30 mouse cellular contexts compared by ENCODE assay signal in genomic region chr2:75510223-75510622, GRCm38 (mm10).
A peak's percentile ranks its signal among the peaks of the same experiment; 100 is the strongest.
DNase-seq lines count a peak whose midpoint lies in the region; ATAC-seq lines count a peak whose summit lies in the region.
"Had no signal": no experiment of that assay in that cellular context is flagged by ENCODE, and none has a peak within 500 bp of the region (broad histone marks: within the 10 kb centered on the region; RNA-seq: fewer than 3 reads in every experiment).

No protein-coding gene starts in this region.

- ATAC-seq in hindbrain, embryonic 16.5 days: no peak
- ATAC-seq in hindbrain, embryonic 12.5 days (ENCODE audit: low FRiP score): peak; percentile 46; the same call in 1 of the 2 replicates
- ATAC-seq in erythroid progenitor cell, adult 5-6 weeks (replicated peaks; ENCODE audit: low FRiP score, poor library complexity, severe bottlenecking): no peak
- ATAC-seq: activated CD4-positive, CD25-positive, alpha-beta regulatory T cell, adult 4 months; lung, postnatal 0 days had no signal

- no peaks in the 10 kb centered on the region for H3K36me3 ChIP-seq in hindbrain, embryonic 10.5 days
- H3K36me3 ChIP-seq in hindbrain, embryonic 16.5 days (ENCODE audit: control insufficient read depth, insufficient read depth, low read length): no peaks in the 10 kb centered on the region
- H3K36me3 ChIP-seq in hindbrain, embryonic 12.5 days: no peaks in the 10 kb centered on the region
- peaks cover 8% of the 10 kb centered on the region; the same call in 1 of the 2 replicates for H3K36me3 ChIP-seq in limb, embryonic 10.5 days
- H3K36me3 ChIP-seq: embryonic facial prominence, embryonic 13.5 days; heart, embryonic 12.5 days; liver, embryonic 13.5 days had no signal

- peak overlapping the region; percentile 50; the same call in 1 of the 2 replicates for H3K27ac ChIP-seq in hindbrain, embryonic 10.5 days
- H3K27ac ChIP-seq in hindbrain, embryonic 16.5 days (ENCODE audit: low read depth, low read length): no peak overlapping the region
- H3K27ac ChIP-seq in hindbrain, embryonic 12.5 days: no peak overlapping the region; the same call in 1 of the 2 replicates
- peak overlapping the region; percentile 4; the same call in 1 of the 2 replicates for H3K27ac ChIP-seq in limb, embryonic 10.5 days
- H3K27ac ChIP-seq: embryonic facial prominence, embryonic 13.5 days; layer of hippocampus, adult 2 months; liver, embryonic 13.5 days had no signal

- H3K4me1 ChIP-seq in hindbrain, embryonic 10.5 days (replicated peaks): peaks cover 17% of the 10 kb centered on the region
- no peaks in the 10 kb centered on the region for H3K4me1 ChIP-seq in hindbrain, embryonic 16.5 days (ENCODE audit: control insufficient read depth, insufficient read depth, low read depth, low read length)
- H3K4me1 ChIP-seq in hindbrain, embryonic 12.5 days: peaks cover 11% of the 10 kb centered on the region; the same call in 1 of the 2 replicates
- H3K4me1 ChIP-seq in limb, embryonic 10.5 days: peaks cover 52% of the 10 kb centered on the region
- H3K4me1 ChIP-seq: embryonic facial prominence, embryonic 13.5 days; heart, embryonic 12.5 days; liver, embryonic 13.5 days; megakaryocyte, embryonic 14.5 days had no signal

- H3K4me2 ChIP-seq in hindbrain, embryonic 16.5 days (ENCODE audit: low read length): no peak overlapping the region
- no peak overlapping the region for H3K4me2 ChIP-seq in hindbrain, embryonic 12.5 days (replicated peaks)
- H3K4me2 ChIP-seq: embryonic facial prominence, embryonic 13.5 days; heart, embryonic 12.5 days; liver, embryonic 13.5 days had no signal

- DNase-seq in embryo, embryonic 10.5 days (ENCODE audit: low spot score): peak; percentile 31
- no peak for DNase-seq in embryo, embryonic 9.5 days (ENCODE audit: extremely low spot score)
- DNase-seq in hindbrain, embryonic 10.5 days (ENCODE audit: low spot score): no peak
- DNase-seq in limb, embryonic 10.5 days (ENCODE audit: low spot score): no peak
- DNase-seq in thymus, postnatal 10 days (ENCODE audit: low spot score in 2 of 2): no peak
- DNase-seq: adrenal gland, adult 2 months; adrenal gland, postnatal 36 days; cerebellum, adult 8-10 months; cerebellum, postnatal 36 days; embryo, embryonic 11 days; gastrocnemius, postnatal 14 days; heart, postnatal 4 days; kidney, adult 2 months; kidney, postnatal 36 days; liver, embryonic 13.5 days; lung, adult 18-20 months; lung, postnatal 4 days; right cerebral cortex, adult 18-20 months; spleen, adult 18-20 months; thymus, postnatal 25 days had no signal

- H3K4me3 ChIP-seq in hindbrain, embryonic 10.5 days: no peak overlapping the region
- no peak overlapping the region for H3K4me3 ChIP-seq in hindbrain, embryonic 16.5 days (ENCODE audit: low read length)
- H3K4me3 ChIP-seq in hindbrain, embryonic 12.5 days: no peak overlapping the region
- no peak overlapping the region for H3K4me3 ChIP-seq in limb, embryonic 10.5 days
- H3K4me3 ChIP-seq: embryonic facial prominence, embryonic 13.5 days; heart, embryonic 12.5 days; layer of hippocampus, adult 2 months; liver, embryonic 13.5 days; megakaryocyte, embryonic 14.5 days had no signal

- no peaks in the 10 kb centered on the region for H3K27me3 ChIP-seq in hindbrain, embryonic 10.5 days (ENCODE audit: insufficient read depth, poor library complexity, severe bottlenecking)
- H3K27me3 ChIP-seq in hindbrain, embryonic 16.5 days (replicated peaks; ENCODE audit: control insufficient read depth, insufficient read depth, low read length): no peaks in the 10 kb centered on the region
- H3K27me3 ChIP-seq in hindbrain, embryonic 12.5 days: no peaks in the 10 kb centered on the region
- H3K27me3 ChIP-seq in limb, embryonic 10.5 days (ENCODE audit: low read depth, poor library complexity, severe bottlenecking): no peaks in the 10 kb centered on the region
- H3K27me3 ChIP-seq: CH12.LX; embryonic facial prominence, embryonic 13.5 days; heart, embryonic 12.5 days; liver, embryonic 13.5 days had no signal

- no peak overlapping the region for H3K9ac ChIP-seq in hindbrain, embryonic 16.5 days (ENCODE audit: low read depth, low read length)
- no peak overlapping the region for H3K9ac ChIP-seq in hindbrain, embryonic 12.5 days
- H3K9ac ChIP-seq: embryonic facial prominence, embryonic 13.5 days; heart, embryonic 12.5 days; liver, embryonic 13.5 days had no signal

- no peaks in the 10 kb centered on the region for H3K9me3 ChIP-seq in hindbrain, embryonic 10.5 days
- H3K9me3 ChIP-seq in hindbrain, embryonic 16.5 days (ENCODE audit: control insufficient read depth, low read length): no peaks in the 10 kb centered on the region
- no peaks in the 10 kb centered on the region for H3K9me3 ChIP-seq in hindbrain, embryonic 12.5 days (replicated peaks)
- 0 out of 2 replicates have a peak, but pooled peaks cover 1% of the 10 kb centered on the region for H3K9me3 ChIP-seq in limb, embryonic 10.5 days (replicated peaks)
- H3K9me3 ChIP-seq: embryonic facial prominence, embryonic 13.5 days; heart, embryonic 12.5 days; liver, embryonic 13.5 days; megakaryocyte, embryonic 14.5 days had no signal

- WGBS in hindbrain, embryonic 10.5 days: 65% methylated on average over 4 of the region's 4 CpGs
- 35% methylated on average over 4 of the region's 4 CpGs for WGBS in hindbrain, embryonic 16.5 days
- 38% methylated on average over 4 of the region's 4 CpGs for WGBS in hindbrain, embryonic 12.5 days
- WGBS in limb, embryonic 10.5 days: 74% methylated on average over 4 of the region's 4 CpGs

Comparison
In these comparisons a context has a peak if more than half of its experiments do, and no peak if none do; other contexts are left out.
1. H3K27ac ChIP-seq: peak in hindbrain, embryonic 10.5 days (single experiment) and limb, embryonic 10.5 days (single experiment); none in hindbrain, embryonic 16.5 days (single experiment) and hindbrain, embryonic 12.5 days (single experiment).